Mouse (Mus musculus): Measurements from ENCODE around the gene Nckap1l.

DNA sequence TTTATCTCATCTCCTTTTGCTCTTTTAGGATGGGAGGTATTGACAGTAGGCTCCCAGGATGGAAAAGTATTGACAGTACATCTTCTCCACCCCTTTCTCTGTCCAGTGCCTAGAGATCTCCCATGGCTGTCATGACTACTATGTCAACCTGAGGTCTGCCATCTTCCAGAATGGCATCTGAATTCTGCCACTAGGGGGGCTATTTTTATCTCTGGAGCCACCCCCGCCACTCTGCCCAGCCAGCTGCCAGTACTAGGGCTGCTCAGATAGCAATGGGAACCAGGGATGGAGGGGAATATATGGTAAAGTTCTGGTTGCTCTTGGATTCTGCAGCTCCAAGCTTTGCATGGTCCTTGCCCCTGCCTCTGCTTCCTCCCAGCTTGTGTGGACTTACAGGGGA, 58.1 kb downstream of the Nckap1l start:
- TF ChIP-seq POLR2A (IDR thresholded peaks at IDR 0.05; ENCODE audit: control insufficient read depth, extremely low read depth, insufficient read depth, low read length, poor library complexity), result no peak
- TF ChIP-seq CTCF (IDR thresholded peaks at IDR 0.05; ENCODE audit: borderline replicate concordance, control insufficient read depth, extremely low read depth, insufficient read depth, low read length, poor library complexity), result no peak
